Mouse (Mus musculus): Measurements from ENCODE around the gene Dbil5. TPM values are rescaled to one million over a fixed set of nuclear protein-coding genes. Genes with fewer than 3 reads are reported as not detected.
A peak's percentile ranks its signal among the peaks of the same experiment; 100 is the strongest.

The Dbil5 gene
- polyA plus RNA-seq, 1 experiment from 2014 or later = 1.00 TPM

GRCm38 (mm10) chr11:76260208-76261050 is 43.0 kb downstream of the Dbil5 start:
- Histone ChIP-seq H3K9ac (replicated peaks) (peak overlapping the region; percentile 39), H3K36me3 (peaks cover 14% of the 10 kb centered on the region), H3K4me1 (replicated peaks) (peaks cover 59% of the 10 kb centered on the region), H3K27ac (peak overlapping the region; percentile 71), H3K4me3 (replicated peaks) (no peak overlapping the region), H3K27me3 (peaks cover 6% of the 10 kb centered on the region; the same call in 1 of the 2 replicates), H3K9me3 (no peaks in the 10 kb centered on the region), H3K4me2 (replicated peaks) (0 out of 2 replicates have a peak overlapping the region, but pooled peaks have one; percentile 15)
- peak; percentile 51 for ATAC-seq
- 26% methylated on average over 10 of the region's 10 CpGs for WGBS

DNA sequence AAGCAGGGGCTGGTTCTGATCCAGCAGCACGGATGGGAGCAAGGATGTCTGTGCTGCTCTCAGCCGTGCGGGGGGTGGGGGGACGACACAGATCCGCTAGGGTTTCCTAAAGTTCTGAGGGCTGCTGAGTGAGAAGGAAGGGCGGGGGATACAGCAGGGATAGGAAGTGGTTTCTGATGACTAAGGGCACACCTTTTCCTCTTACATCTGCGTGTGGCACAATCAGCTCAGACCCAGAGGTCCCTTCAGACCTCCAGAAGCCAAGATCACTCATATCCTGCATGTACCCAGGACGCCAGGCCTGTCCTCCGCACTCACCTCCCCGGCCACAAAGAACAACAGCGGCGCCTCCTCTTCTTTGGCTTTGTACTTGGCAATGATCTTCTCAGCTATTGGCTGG is 43.8 kb downstream of the Dbil5 start:
- Histone ChIP-seq H3K27ac (peak overlapping the region; percentile 71), H3K27me3 (peaks cover 6% of the 10 kb centered on the region; the same call in 1 of the 2 replicates), H3K4me2 (replicated peaks) (0 out of 2 replicates have a peak overlapping the region, but pooled peaks have one; percentile 15), H3K9ac (replicated peaks) (peak overlapping the region; percentile 39), H3K4me1 (replicated peaks) (peaks cover 61% of the 10 kb centered on the region), H3K9me3 (no peaks in the 10 kb centered on the region), H3K36me3 (peaks cover 14% of the 10 kb centered on the region), H3K4me3 (replicated peaks) (no peak overlapping the region)
- no peak for ATAC-seq
- WGBS = 69% methylated on average over 12 of the region's 12 CpGs

DNA sequence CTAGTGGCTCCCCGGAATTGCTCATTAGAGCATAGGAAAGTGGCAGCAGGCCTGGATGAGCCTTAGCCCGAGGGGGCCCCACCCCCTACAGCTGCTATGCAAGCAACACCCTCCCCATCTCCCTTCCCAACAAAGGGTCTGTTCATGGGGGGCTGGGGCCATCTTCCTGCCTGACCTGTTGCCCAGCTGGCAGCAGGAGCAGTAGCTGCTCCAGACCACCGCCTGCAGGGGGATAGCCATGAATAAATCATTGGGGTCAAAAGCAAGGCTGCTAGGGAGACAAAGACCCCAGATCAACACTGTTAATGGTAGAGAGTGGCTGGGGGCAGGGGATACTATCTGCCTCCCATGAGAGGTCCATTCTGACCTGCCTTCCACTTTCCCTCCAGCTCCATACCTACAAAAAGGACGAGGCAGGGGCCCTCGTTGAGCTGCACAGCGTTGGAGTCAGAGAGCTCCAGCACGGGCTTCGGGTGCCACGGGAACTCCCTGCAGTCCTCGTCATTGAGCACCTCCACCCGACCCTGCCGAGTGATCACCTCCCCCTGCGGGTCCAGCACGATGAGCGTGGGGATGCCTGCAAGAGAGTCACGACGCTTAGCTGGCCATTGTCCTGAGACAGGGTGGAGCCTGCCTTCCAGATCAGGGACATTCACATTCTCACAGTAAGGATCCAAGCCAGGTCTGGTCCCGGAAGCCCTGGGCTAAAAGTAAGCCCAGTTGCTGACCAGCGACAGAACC is 45.4 kb downstream of the Dbil5 start:
- Histone ChIP-seq H3K36me3 (peaks cover 7% of the 10 kb centered on the region), H3K27ac (peak overlapping the region; percentile 64), H3K4me1 (replicated peaks) (peaks cover 74% of the 10 kb centered on the region), H3K4me3 (replicated peaks) (no peak overlapping the region), H3K27me3 (peaks cover 6% of the 10 kb centered on the region; the same call in 1 of the 2 replicates), H3K9me3 (no peaks in the 10 kb centered on the region), H3K9ac (replicated peaks) (peak overlapping the region; percentile 54), H3K4me2 (replicated peaks) (peak overlapping the region; percentile 42)
- 5% methylated on average over 19 of the region's 19 CpGs for WGBS
- peak; percentile 44 for ATAC-seq

DNA sequence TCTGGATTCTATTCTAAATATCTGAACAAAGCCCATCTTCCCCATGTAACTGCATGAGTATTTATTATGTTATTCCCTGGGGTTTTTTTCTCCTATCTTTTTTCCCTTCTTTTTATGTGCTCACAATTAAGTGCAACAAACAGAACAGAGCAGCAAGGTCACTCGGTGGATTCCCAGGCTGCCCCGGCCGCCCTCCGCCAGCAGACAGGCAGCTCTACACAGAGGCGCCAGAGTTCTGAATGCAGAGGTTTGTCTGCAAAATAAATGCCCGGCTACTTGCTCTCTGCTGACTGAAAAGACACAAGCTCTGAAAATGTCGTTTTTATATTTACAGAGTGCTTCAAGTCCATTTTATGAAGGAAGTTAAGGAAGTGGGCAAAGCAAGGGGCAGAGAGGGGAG is 50.1 kb downstream of the Dbil5 start:
- peak overlapping the region; percentile 84 for H3K27ac ChIP-seq
- H3K4me3 ChIP-seq (replicated peaks) = no peak overlapping the region
- H3K4me1 ChIP-seq (replicated peaks) = peaks cover 53% of the 10 kb centered on the region
- H3K4me2 ChIP-seq (replicated peaks) = 0 out of 2 replicates have a peak overlapping the region, but pooled peaks have one; percentile 10
- peaks cover 6% of the 10 kb centered on the region; the same call in 1 of the 2 replicates for H3K27me3 ChIP-seq
- no peaks in the 10 kb centered on the region for H3K9me3 ChIP-seq
- WGBS = 17% methylated on average over 7 of the region's 7 CpGs
- peaks cover 7% of the 10 kb centered on the region; the same call in 1 of the 2 replicates for H3K36me3 ChIP-seq
- H3K9ac ChIP-seq (replicated peaks) = peak overlapping the region; percentile 44; the same call in 1 of the 2 replicates
- no peak; the same call in 1 of the 2 replicates for ATAC-seq

DNA sequence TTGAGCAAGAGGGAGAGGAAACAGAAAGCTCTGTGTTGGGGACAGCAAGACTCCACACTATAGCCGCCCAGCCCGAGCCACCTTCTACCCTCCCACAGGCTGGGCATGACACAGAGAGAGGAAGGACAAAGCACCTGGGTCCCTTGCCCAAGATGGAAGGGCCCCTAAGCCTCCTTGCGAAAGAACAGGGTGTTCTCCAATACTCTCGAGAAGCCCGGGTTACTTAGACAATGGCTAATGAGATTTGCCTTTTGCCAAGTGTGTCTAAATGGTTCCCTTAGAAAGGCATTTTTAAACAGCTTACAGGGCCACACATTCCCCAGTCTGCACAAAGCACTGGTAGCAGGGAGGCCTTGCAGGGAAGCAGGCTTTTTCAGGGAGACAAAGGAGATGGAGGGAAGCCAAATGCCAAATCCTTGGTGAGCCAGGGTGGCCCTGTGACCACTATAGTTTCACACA is 50.6 kb downstream of the Dbil5 start:
- Histone ChIP-seq H3K9me3 (no peaks in the 10 kb centered on the region), H3K36me3 (peaks cover 7% of the 10 kb centered on the region; the same call in 1 of the 2 replicates), H3K27me3 (peaks cover 6% of the 10 kb centered on the region; the same call in 1 of the 2 replicates), H3K4me1 (replicated peaks) (peaks cover 48% of the 10 kb centered on the region), H3K9ac (replicated peaks) (peak overlapping the region; percentile 44; the same call in 1 of the 2 replicates), H3K4me2 (replicated peaks) (0 out of 2 replicates have a peak overlapping the region, but pooled peaks have one; percentile 10), H3K27ac (peak overlapping the region; percentile 84), H3K4me3 (replicated peaks) (no peak overlapping the region)
- peak; percentile 86 for ATAC-seq
- WGBS = 6% methylated on average over 5 of the region's 5 CpGs

Other genes starting within 250 kb of the Dbil5 start
- 0.97 and 1.8 TPM in 2 replicates for gene 1700016K19Rik, start 217.7 kb upstream of the Dbil5 start, polyA plus RNA-seq (2015; fragmentation: Nextera tagmentation; extraction: Ambion mirVana)
- gene Rflnb, start 189.8 kb upstream of the Dbil5 start, polyA plus RNA-seq (2015; fragmentation: Nextera tagmentation; extraction: Ambion mirVana) = 6.2 and 7.2 TPM in 2 replicates
- gene Vps53, start 38.0 kb upstream of the Dbil5 start, polyA plus RNA-seq (2015; fragmentation: Nextera tagmentation; extraction: Ambion mirVana) = 61.4 and 64.5 TPM in 2 replicates
- gene Fam57a, start 37.9 kb upstream of the Dbil5 start, polyA plus RNA-seq (2015; fragmentation: Nextera tagmentation; extraction: Ambion mirVana) = 22.0 and 22.3 TPM in 2 replicates
- gene Gemin4, start 56 bp downstream of the Dbil5 start, polyA plus RNA-seq (2015; fragmentation: Nextera tagmentation; extraction: Ambion mirVana) = 15.7 and 21.5 TPM in 2 replicates
- gene Mrm3, start 26.1 kb downstream of the Dbil5 start, polyA plus RNA-seq (2015; fragmentation: Nextera tagmentation; extraction: Ambion mirVana) = 18.6 and 19.0 TPM in 2 replicates
- 128 TPM in 2 replicates for gene Glod4, start 26.1 kb downstream of the Dbil5 start, polyA plus RNA-seq (2015; fragmentation: Nextera tagmentation; extraction: Ambion mirVana)
- gene Nxn, start 181.5 kb downstream of the Dbil5 start, polyA plus RNA-seq (2015; fragmentation: Nextera tagmentation; extraction: Ambion mirVana) = 29.0 and 34.3 TPM in 2 replicates
- gene Timm22, start 189.3 kb downstream of the Dbil5 start, polyA plus RNA-seq (2015; fragmentation: Nextera tagmentation; extraction: Ambion mirVana) = 96.3 and 102 TPM in 2 replicates

Measured in midbrain, embryonic 13.5 days (tissue).